Mouse (Mus musculus): ENCODE measurements around the gene Akt3. TPM values are rescaled to one million over a fixed set of nuclear protein-coding genes. Genes with fewer than 3 reads are reported as not detected.

Gene Akt3
- polyA plus RNA-seq, 1 experiment from 2014 or later, result 1.7 TPM

DNA sequence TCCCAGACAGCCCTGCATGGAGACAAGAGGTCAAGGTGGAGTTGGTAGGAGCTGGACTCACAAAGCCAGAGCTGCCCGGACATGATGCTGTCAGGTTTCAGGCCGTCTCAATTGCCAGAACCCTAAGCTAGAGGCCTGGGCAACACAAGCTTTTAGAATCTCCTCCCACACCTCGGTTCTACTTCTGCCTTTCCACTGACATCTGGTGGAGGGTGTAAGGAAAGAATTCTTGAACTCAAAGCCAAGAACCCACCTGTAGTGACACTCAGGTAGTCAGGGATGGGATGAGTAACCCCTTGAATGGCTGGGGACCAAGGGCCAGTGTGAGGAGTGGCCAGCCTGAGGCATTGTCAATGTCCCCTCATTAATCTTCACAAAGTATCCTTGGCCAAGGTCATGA is 235.3 kb downstream of the Akt3 start:
- 78% methylated on average over 3 of the region's 3 CpGs for WGBS
- peak; percentile 29 for TF ChIP-seq CTCF (IDR thresholded peaks at IDR 0.05; ENCODE audit: low read depth)
- Histone ChIP-seq H3K9me3 (ENCODE audit: control insufficient read depth) (no peaks in the 10 kb centered on the region), H3K4me3 (ENCODE audit: low read depth, low read length) (no peak overlapping the region), H3K4me1 (replicated peaks; ENCODE audit: control insufficient read depth, insufficient read depth, low read length) (no peaks in the 10 kb centered on the region), H3K27me3 (replicated peaks; ENCODE audit: control insufficient read depth, insufficient read depth, low read length) (no peaks in the 10 kb centered on the region), H3K27ac (ENCODE audit: low read depth, low read length) (no peak overlapping the region), H3K36me3 (ENCODE audit: control insufficient read depth, insufficient read depth) (peaks cover 5% of the 10 kb centered on the region; the same call in 1 of the 2 replicates), H3K4me2 (replicated peaks; ENCODE audit: low read depth) (no peak overlapping the region), H3K9ac (ENCODE audit: low read depth, low read length) (no peak overlapping the region)
- ATAC-seq, result no peak

- Histone ChIP-seq H3K4me3 (ENCODE audit: low read depth, low read length) (no peak overlapping the region), H3K36me3 (ENCODE audit: control insufficient read depth, insufficient read depth) (peaks cover 13% of the 10 kb centered on the region; the same call in 1 of the 2 replicates), H3K4me1 (replicated peaks; ENCODE audit: control insufficient read depth, insufficient read depth, low read length) (no peaks in the 10 kb centered on the region), H3K27me3 (replicated peaks; ENCODE audit: control insufficient read depth, insufficient read depth, low read length) (no peaks in the 10 kb centered on the region), H3K4me2 (replicated peaks; ENCODE audit: low read depth) (no peak overlapping the region), H3K9ac (ENCODE audit: low read depth, low read length) (no peak overlapping the region), H3K27ac (ENCODE audit: low read depth, low read length) (no peak overlapping the region), H3K9me3 (ENCODE audit: control insufficient read depth) (no peaks in the 10 kb centered on the region)
- ATAC-seq, result no peak
- no peak for TF ChIP-seq CTCF (IDR thresholded peaks at IDR 0.05; ENCODE audit: low read depth)
- WGBS, result 89% methylated on average over 5 of the region's 5 CpGs
Observed at GRCm38 (mm10) chr1:177019668-177020067, 238.3 kb downstream of the Akt3 start.

DNA sequence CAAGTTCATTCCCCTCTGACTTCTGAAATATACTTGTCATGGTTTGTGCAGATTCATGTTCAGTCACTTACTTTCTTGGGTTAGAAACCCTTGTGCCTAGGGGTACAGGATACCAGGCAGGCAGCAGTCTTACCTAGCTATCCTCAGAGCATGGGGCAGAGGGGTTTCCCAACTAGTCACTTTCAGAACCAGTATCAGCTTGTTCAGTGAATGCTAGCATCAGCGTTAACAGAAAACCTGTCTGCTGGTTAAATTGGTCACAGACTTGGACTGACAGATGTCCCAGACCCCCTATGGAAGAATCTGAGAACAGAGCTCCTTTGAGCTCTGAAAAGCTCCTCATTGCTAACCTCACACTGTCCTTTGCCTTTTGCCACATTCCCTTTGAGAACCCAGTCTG is 239.3 kb downstream of the Akt3 start:
- no peak overlapping the region for H3K9ac ChIP-seq (ENCODE audit: low read depth, low read length)
- no peak for ATAC-seq
- H3K4me1 ChIP-seq (replicated peaks; ENCODE audit: control insufficient read depth, insufficient read depth, low read length), result 0 out of 2 replicates have a peak, but pooled peaks cover 7% of the 10 kb centered on the region
- no peak overlapping the region for H3K27ac ChIP-seq (ENCODE audit: low read depth, low read length)
- H3K27me3 ChIP-seq (replicated peaks; ENCODE audit: control insufficient read depth, insufficient read depth, low read length), result no peaks in the 10 kb centered on the region
- H3K36me3 ChIP-seq (ENCODE audit: control insufficient read depth, insufficient read depth), result peaks cover 13% of the 10 kb centered on the region; the same call in 1 of the 2 replicates
- no peak overlapping the region for H3K4me3 ChIP-seq (ENCODE audit: low read depth, low read length)
- no peaks in the 10 kb centered on the region for H3K9me3 ChIP-seq (ENCODE audit: control insufficient read depth)
- no peak overlapping the region for H3K4me2 ChIP-seq (replicated peaks; ENCODE audit: low read depth)
- TF ChIP-seq CTCF (IDR thresholded peaks at IDR 0.05; ENCODE audit: low read depth), result no peak
- 96% methylated on average over 1 of the region's 1 CpGs for WGBS

- H3K27ac ChIP-seq (ENCODE audit: low read depth, low read length), result no peak overlapping the region
- H3K4me3 ChIP-seq (ENCODE audit: low read depth, low read length), result no peak overlapping the region
- no peaks in the 10 kb centered on the region for H3K9me3 ChIP-seq (ENCODE audit: control insufficient read depth)
- no peak for ATAC-seq
- no peak overlapping the region for H3K9ac ChIP-seq (ENCODE audit: low read depth, low read length)
- H3K4me1 ChIP-seq (replicated peaks; ENCODE audit: control insufficient read depth, insufficient read depth, low read length), result 0 out of 2 replicates have a peak, but pooled peaks cover 8% of the 10 kb centered on the region
- peaks cover 13% of the 10 kb centered on the region; the same call in 1 of the 2 replicates for H3K36me3 ChIP-seq (ENCODE audit: control insufficient read depth, insufficient read depth)
- WGBS, result 90% methylated on average over 2 of the region's 2 CpGs
- no peaks in the 10 kb centered on the region for H3K27me3 ChIP-seq (replicated peaks; ENCODE audit: control insufficient read depth, insufficient read depth, low read length)
- TF ChIP-seq CTCF (IDR thresholded peaks at IDR 0.05; ENCODE audit: low read depth), result no peak
- H3K4me2 ChIP-seq (replicated peaks; ENCODE audit: low read depth), result no peak overlapping the region
Observed at GRCm38 (mm10) chr1:177016729-177017128, 241.3 kb downstream of the Akt3 start.

DNA sequence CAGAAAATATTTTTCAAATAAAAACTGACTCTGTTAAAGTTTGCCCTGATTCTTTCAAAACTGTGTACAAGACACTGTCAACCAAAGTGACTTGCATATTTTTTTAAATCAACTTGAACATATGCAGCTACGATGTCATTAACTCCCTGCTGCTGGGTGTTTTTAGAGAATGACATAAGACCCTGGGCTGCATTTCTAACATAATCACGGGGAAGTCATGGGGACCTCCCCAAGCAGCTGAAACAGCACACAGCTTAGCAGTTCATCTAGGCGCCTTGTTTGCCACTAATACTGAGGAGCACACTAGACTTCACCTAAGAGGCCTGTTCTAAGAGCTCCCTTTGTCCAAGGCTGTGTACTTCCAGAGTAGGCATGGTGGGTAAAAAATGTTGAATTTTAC is 242.1 kb downstream of the Akt3 start:
- TF ChIP-seq CTCF (IDR thresholded peaks at IDR 0.05; ENCODE audit: low read depth), result no peak

DNA sequence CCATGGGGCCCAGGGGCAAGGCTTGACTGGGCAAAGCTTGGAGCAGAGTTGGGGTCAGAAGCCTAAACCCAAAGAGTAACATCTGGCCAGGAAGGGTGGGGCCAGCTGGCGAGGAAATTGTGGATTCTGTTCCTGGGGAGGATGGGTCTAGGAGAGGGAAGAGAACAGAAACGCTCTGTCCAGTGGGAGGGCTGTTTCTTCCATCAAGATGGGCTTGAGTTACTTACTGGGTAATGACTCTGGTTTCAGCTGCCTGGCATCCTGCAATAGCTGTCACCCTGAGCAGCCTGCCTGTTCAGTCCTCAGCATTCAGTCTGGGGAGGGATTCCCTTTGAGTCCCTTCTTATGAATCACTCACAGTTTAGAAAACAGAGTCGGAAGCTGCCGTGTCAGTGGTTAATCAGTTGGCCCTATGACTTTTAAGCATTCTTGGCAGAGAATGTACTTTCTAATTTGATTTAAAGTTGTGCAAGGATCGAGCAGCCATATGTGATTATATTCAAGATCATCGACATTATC is 243.0 kb downstream of the Akt3 start:
- WGBS, result 64% methylated on average over 6 of the region's 6 CpGs
- TF ChIP-seq CTCF (IDR thresholded peaks at IDR 0.05; ENCODE audit: low read depth), result no peak

More for the DNA sequence above, 242.1 kb downstream of the Akt3 start:
- Histone ChIP-seq H3K36me3 (ENCODE audit: control insufficient read depth, insufficient read depth) (peaks cover 13% of the 10 kb centered on the region; the same call in 1 of the 2 replicates), H3K4me3 (ENCODE audit: low read depth, low read length) (no peak overlapping the region), H3K9ac (ENCODE audit: low read depth, low read length) (no peak overlapping the region), H3K9me3 (ENCODE audit: control insufficient read depth) (no peaks in the 10 kb centered on the region), H3K4me1 (replicated peaks; ENCODE audit: control insufficient read depth, insufficient read depth, low read length) (0 out of 2 replicates have a peak, but pooled peaks cover 8% of the 10 kb centered on the region), H3K27ac (ENCODE audit: low read depth, low read length) (no peak overlapping the region), H3K4me2 (replicated peaks; ENCODE audit: low read depth) (no peak overlapping the region), H3K27me3 (replicated peaks; ENCODE audit: control insufficient read depth, insufficient read depth, low read length) (no peaks in the 10 kb centered on the region)
- ATAC-seq, result no peak
- WGBS, result 76% methylated on average over 3 of the region's 3 CpGs

More for the DNA sequence above, 243.0 kb downstream of the Akt3 start:
- Histone ChIP-seq H3K9ac (ENCODE audit: low read depth, low read length) (no peak overlapping the region), H3K4me3 (ENCODE audit: low read depth, low read length) (no peak overlapping the region), H3K9me3 (ENCODE audit: control insufficient read depth) (no peaks in the 10 kb centered on the region), H3K36me3 (ENCODE audit: control insufficient read depth, insufficient read depth) (peaks cover 13% of the 10 kb centered on the region; the same call in 1 of the 2 replicates), H3K27ac (ENCODE audit: low read depth, low read length) (no peak overlapping the region), H3K27me3 (replicated peaks; ENCODE audit: control insufficient read depth, insufficient read depth, low read length) (no peaks in the 10 kb centered on the region), H3K4me2 (replicated peaks; ENCODE audit: low read depth) (no peak overlapping the region), H3K4me1 (replicated peaks; ENCODE audit: control insufficient read depth, insufficient read depth, low read length) (0 out of 2 replicates have a peak, but pooled peaks cover 8% of the 10 kb centered on the region)
- no peak for ATAC-seq
